Mouse (Mus musculus) G1E-ER4 (cell line): ENCODE results near the gene Atxn1. TPM values are rescaled to one million over a fixed set of nuclear protein-coding genes. Genes with fewer than 3 reads are reported as not detected.

ENCODE experiments used
- GATA1 ChIP-seq: IDR thresholded peaks from one replicate; pipeline ENCODE4 v1.8.0; 2012; ENCODE audit warnings: low read length, inconsistent platforms
- polyA plus RNA-seq: library from polyadenylated mRNA; stranded (reverse); fragments of >175 nt; gene quantifications from 2 replicates; pipeline ENCODE4 v1.2.3, GENCODE M21; 2012

Gene Atxn1
- polyA plus RNA-seq, 1 experiment, result 5.5 TPM

DNA sequence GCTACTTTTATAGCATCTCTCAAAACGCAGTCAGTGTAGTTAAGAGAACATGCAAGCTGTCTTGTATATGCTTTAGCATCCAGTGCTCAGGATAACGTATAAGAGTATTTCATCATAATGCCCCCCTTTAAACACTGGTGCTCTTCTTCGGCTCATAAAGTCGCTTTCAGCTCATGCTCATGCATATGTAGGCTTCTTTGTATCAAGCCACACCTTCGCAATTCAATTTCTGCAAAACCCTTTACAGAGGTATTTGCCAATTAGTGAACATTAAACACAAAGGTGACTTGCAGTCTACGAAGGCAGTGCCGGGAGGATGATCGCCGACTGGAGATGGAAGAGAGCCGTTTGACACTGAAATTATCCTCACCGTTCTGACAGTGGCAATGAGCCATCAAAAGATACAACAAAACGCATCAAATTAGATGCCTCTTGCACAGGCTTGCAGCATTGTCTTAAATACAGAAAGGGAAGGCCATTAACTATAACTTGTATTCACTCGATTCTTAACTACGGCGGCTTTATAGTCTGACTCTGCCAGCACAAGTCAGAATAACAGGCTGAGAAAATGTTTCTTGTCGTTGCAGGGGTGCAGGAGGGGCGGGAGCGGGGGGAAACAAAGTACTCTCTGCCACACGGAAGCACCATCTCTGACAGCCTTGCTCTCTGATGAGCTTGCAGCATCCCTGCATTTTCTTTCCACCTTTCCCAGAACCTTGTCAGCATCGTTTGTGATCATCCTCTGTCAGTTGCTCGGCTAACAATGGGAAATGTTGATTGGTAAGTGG, 191.2 kb downstream of the Atxn1 start:
- no peak for TF ChIP-seq GATA1

- no peak for TF ChIP-seq GATA1
Observed at GRCm38 (mm10) chr13:45769757-45770156, 195.1 kb downstream of the Atxn1 start.

GRCm38 (mm10) chr13:45768250-45768649, 196.6 kb downstream of the Atxn1 start:
- no peak for TF ChIP-seq GATA1

- no peak for TF ChIP-seq GATA1
Observed at GRCm38 (mm10) chr13:45764354-45764753, 200.5 kb downstream of the Atxn1 start.

DNA sequence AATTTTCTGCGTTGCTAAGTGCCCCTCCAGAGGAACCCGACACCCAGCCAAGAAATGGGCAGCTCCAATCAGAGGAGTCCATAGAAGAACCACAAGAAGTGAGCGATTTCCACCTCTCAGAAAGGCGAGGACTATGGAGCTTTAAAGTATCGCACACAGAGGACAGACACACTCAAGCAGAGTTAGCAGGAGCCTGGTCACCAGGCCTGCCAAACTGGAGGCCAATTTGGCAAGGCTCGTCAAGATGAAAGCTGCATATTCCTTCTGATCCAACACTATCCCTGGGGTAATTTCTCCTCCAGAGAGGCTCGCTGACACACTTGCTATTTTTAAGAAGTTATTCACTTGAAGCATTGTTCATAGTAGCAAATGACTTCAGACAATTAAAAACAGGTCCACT, 202.5 kb downstream of the Atxn1 start:
- TF ChIP-seq GATA1, result no peak

- no peak for TF ChIP-seq GATA1
Observed at GRCm38 (mm10) chr13:45754483-45754882, 210.3 kb downstream of the Atxn1 start.

- no peak for TF ChIP-seq GATA1
Observed at GRCm38 (mm10) chr13:45752498-45752897, 212.3 kb downstream of the Atxn1 start.

DNA sequence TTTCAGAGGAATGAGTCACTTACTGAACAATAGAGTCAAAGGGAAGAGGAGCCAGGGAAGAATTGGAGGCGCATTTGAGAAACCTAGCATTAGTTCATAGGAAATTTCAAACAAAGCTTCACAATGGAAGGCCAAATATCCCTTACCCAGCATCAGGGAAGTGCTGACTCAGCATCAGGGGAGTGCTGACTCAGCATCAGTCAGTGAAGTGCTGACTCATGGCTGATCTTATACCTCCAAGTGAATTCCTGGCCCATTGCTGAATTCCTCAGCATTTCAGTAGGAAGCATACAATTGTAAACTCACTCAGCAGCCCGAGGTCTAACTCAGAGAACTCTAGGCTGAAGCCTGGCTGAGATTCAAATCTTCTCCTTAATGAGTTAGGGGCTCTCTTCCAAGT, 213.6 kb downstream of the Atxn1 start:
- TF ChIP-seq GATA1, result no peak

- no peak for TF ChIP-seq GATA1
Observed at GRCm38 (mm10) chr13:45750627-45751026, 214.2 kb downstream of the Atxn1 start.

DNA sequence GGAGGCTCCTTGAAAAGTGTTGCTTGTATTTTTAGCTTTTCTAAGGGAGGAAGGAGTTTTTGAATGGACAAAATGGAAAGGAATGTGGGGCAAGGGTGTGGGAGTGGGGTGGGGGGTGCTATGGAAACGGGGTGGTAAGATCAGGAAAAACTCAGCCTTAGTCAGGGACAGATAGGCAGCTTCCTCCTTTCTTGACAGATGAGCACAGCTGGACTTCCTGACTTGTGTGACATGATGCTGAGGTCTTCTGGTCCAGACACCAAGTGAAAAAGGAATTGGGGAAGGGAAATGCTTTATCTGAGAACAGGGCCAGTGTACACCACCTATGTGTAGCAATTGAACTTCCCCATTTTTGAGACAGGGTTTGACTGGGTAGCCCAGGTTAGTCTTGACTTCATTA, 214.9 kb downstream of the Atxn1 start:
- no peak for TF ChIP-seq GATA1

DNA sequence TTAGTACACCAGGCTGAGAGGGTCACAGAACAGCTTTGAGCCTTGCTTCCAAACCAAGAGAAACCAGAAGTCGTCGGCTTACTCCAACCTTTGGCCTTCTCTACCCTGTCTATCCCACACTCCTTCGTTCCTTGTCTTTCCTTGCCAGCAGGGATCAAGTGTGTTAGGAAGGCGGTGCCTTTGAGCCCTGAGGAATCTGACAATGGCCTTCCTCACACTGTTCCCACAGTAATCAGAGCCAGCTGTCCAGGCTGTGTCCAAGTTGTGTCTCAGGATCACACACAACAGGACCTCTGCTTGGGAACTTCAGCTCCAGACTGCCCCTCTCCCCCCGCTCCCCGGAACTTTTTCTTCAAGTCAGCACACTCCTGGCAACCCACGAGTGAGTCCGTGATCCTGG, 215.6 kb downstream of the Atxn1 start:
- no peak for TF ChIP-seq GATA1

- no peak for TF ChIP-seq GATA1
Observed at GRCm38 (mm10) chr13:45748691-45749090, 216.1 kb downstream of the Atxn1 start.

GRCm38 (mm10) chr13:45745851-45746773, 218.7 kb downstream of the Atxn1 start:
- TF ChIP-seq GATA1, result no peak

DNA sequence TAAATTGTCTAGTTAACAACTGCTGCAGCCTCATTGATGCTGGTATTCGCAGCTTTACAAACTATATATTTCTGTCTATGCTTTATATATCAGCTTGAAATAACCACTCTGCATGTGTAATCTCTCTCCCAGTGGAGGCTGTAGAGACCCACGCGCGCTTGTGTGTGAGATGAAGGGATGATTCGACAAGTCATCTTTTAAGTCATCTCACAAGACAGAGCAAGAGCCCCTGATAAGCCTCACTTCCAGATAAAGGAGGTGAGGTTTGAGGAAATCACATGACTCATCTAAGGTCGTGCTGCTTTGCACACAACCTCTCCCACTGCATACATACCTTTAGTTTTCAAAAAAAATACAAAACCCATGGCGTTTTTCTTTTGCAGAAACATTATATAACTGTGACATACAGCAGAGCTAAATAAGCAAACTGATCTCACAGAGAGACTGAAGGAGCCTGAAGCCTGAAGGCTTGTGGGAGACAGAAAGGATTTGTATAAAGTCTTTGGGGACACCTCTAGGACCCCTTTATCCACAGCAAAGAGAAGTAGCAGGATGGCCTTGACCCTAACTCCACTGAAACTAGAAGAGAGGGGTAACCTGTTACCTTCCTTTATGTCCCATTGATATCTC, 219.9 kb downstream of the Atxn1 start:
- TF ChIP-seq GATA1, result no peak

DNA sequence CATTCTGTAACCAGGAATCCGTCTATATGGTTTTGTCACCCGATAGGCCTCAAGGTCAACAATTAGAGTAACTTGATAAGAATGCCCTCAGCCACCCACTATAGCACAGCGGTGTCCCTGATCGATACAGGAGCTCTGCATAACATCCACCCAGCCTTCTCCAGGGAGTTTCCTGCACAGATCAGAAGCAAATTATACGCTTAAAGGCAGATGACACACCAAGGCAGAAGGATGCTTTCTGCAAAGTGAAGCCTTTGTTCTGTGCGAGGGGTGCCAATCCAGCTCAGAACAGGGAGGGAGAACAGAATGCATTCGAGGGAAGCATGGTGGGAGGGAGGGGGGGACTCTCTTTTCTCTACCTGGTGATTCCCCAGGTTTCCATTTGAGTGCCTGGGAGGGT, 221.0 kb downstream of the Atxn1 start:
- TF ChIP-seq GATA1, result no peak

DNA sequence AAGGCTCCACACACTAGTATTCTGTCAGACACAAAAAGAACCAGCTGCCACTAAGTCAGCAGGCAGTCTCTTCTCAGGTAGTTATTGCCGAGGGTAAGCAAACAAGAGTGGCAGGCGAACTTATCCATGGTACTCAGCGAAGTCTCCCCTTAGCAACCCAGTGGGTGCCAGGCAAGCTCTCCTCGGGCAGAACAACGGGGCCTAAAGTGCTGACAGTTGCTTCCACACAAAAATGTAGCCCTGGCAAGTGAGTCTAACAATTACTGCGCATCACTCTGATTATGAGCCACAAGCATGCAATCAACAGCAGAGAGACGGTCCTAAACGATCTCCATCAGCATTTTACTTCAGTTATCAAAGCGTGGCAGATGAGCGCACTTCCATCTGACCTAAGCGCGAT, 224.4 kb downstream of the Atxn1 start:
- TF ChIP-seq GATA1, result no peak
